Mouse (Mus musculus) olfactory bulb, adult 2 months (tissue): ENCODE data around the gene Spesp1. TPM values are rescaled to one million over a fixed set of nuclear protein-coding genes. Genes with fewer than 3 reads are reported as not detected.

Source experiments
- H3K27ac ChIP-seq: fragments of 200-500 bp; 2 replicates; pipeline ENCODE4 v1.5.1; 2012; ENCODE audit warnings: low read depth, low read length; ENCODE audit not compliant: insufficient read depth
- H3K4me1 ChIP-seq: fragments of 200-500 bp; 2 replicates; pipeline ENCODE4 v1.6.1; 2012; ENCODE audit warnings: low read length; ENCODE audit not compliant: control insufficient read depth, insufficient read depth
- H3K4me3 ChIP-seq: fragments of 200-500 bp; 2 replicates; pipeline ENCODE4 v1.5.1; 2012; ENCODE audit warnings: mild to moderate bottlenecking, low read depth, low read length, moderate library complexity; ENCODE audit not compliant: insufficient read depth
- CTCF ChIP-seq: fragments of 200-500 bp; IDR thresholded peaks from 2 replicates; pipeline ENCODE4 v1.5.1; 2012; ENCODE audit warnings: low read depth, mild to moderate bottlenecking, low read length, moderate library complexity; ENCODE audit not compliant: insufficient read depth
- POLR2A ChIP-seq: fragments of 200-500 bp; IDR thresholded peaks from 2 replicates; pipeline ENCODE4 v1.6.1; 2012; ENCODE audit warnings: mild to moderate bottlenecking, low read depth, low read length, moderate library complexity; ENCODE audit not compliant: insufficient read depth
- WGBS: fragments of 180-500 bp; shearing (Covaris S2); methylation state at CpG from one replicate; pipeline ENCODE4 v1.1.7; 2018; 5-methylcytosine and 5-hydroxymethylcytosine counted together
- polyA plus RNA-seq: library from polyadenylated mRNA; stranded (reverse); fragments of >200 nt; gene quantifications from 2 replicates; pipeline ENCODE4 v1.2.4, GENCODE M21; 2012; ENCODE audit warnings: low replicate concordance; ENCODE audit not compliant: missing spikeins, insufficient read depth, insufficient read length

The Spesp1 gene
- not detected in 2 replicates for polyA plus RNA-seq

GRCm38 (mm10) chr9:62281991-62282390, at the start of gene Spesp1:
TSS of gene Spesp1 (minus strand) at chr9:62282208.
- TF ChIP-seq CTCF (no peak), POLR2A (no peak)
- Histone ChIP-seq H3K4me1 (peaks cover 21% of the 10 kb centered on the region), H3K4me3 (no peak within 1 kb of the TSS), H3K27ac (peak within 1 kb of the TSS; percentile 70)
- 83% methylated on average over 27 of the region's 27 CpGs for WGBS

- Histone ChIP-seq H3K4me3 (no peak overlapping the region), H3K4me1 (peaks cover 3% of the 10 kb centered on the region; the same call in 1 of the 2 replicates), H3K27ac (no peak overlapping the region)
- TF ChIP-seq CTCF = no peak
- no peak for TF ChIP-seq POLR2A
- whole genome bisulfite sequencing = 81% methylated on average over 3 of the region's 3 CpGs
Observed at GRCm38 (mm10) chr9:62325965-62326364, 44.0 kb upstream of the Spesp1 start.

GRCm38 (mm10) chr9:62323816-62324215, 41.8 kb upstream of the Spesp1 start:
- H3K4me1 ChIP-seq = peaks cover 3% of the 10 kb centered on the region; the same call in 1 of the 2 replicates

GRCm38 (mm10) chr9:62318729-62319128, 36.7 kb upstream of the Spesp1 start:
- peaks cover 3% of the 10 kb centered on the region; the same call in 1 of the 2 replicates for H3K4me1 ChIP-seq
- H3K4me3 ChIP-seq = no peak overlapping the region
- H3K27ac ChIP-seq = no peak overlapping the region
- WGBS = 87% methylated on average over 4 of the region's 4 CpGs
- no peak for TF ChIP-seq CTCF

More at GRCm38 (mm10) chr9:62323816-62324215, 41.8 kb upstream of the Spesp1 start:
- WGBS = 88% methylated on average over 1 of the region's 1 CpGs
- H3K4me3 ChIP-seq = no peak overlapping the region
- TF ChIP-seq CTCF = no peak
- no peak for TF ChIP-seq POLR2A
- no peak overlapping the region for H3K27ac ChIP-seq

GRCm38 (mm10) chr9:62315556-62315955, 33.5 kb upstream of the Spesp1 start:
- TF ChIP-seq CTCF (no peak), POLR2A (no peak)
- H3K27ac ChIP-seq = no peak overlapping the region
- 90% methylated on average over 6 of the region's 6 CpGs for WGBS

GRCm38 (mm10) chr9:62296891-62297290, 14.9 kb upstream of the Spesp1 start:
- H3K4me1 ChIP-seq = peaks cover 6% of the 10 kb centered on the region
- H3K27ac ChIP-seq = peak overlapping the region; percentile 29; the same call in 1 of the 2 replicates
- no peak overlapping the region for H3K4me3 ChIP-seq
- no peak for TF ChIP-seq POLR2A
- no peak for TF ChIP-seq CTCF
- WGBS = 34% methylated on average over 1 of the region's 1 CpGs

More at GRCm38 (mm10) chr9:62315556-62315955, 33.5 kb upstream of the Spesp1 start:
- no peaks in the 10 kb centered on the region; the same call in 1 of the 2 replicates for H3K4me1 ChIP-seq
- no peak overlapping the region for H3K4me3 ChIP-seq

GRCm38 (mm10) chr9:62295006-62295698, 13.1 kb upstream of the Spesp1 start:
- no peak overlapping the region for H3K4me3 ChIP-seq
- TF ChIP-seq POLR2A = no peak
- TF ChIP-seq CTCF = no peak
- 23% methylated on average over 7 of the region's 7 CpGs for WGBS
- peaks cover 6% of the 10 kb centered on the region for H3K4me1 ChIP-seq
- no peak overlapping the region for H3K27ac ChIP-seq

- H3K4me1 ChIP-seq = peaks cover 9% of the 10 kb centered on the region
- no peak for TF ChIP-seq CTCF
- no peak for TF ChIP-seq POLR2A
- WGBS = 65% methylated on average over 4 of the region's 4 CpGs
- no peak overlapping the region for H3K27ac ChIP-seq
- H3K4me3 ChIP-seq = no peak overlapping the region
Observed at GRCm38 (mm10) chr9:62287633-62288025, 5.6 kb upstream of the Spesp1 start.

GRCm38 (mm10) chr9:62286967-62287632, 5.1 kb upstream of the Spesp1 start:
- no peak overlapping the region for H3K4me3 ChIP-seq
- TF ChIP-seq POLR2A (no peak), CTCF (no peak)
- no peak overlapping the region for H3K27ac ChIP-seq
- H3K4me1 ChIP-seq = peaks cover 8% of the 10 kb centered on the region
- 41% methylated on average over 4 of the region's 4 CpGs for WGBS
